In the genomic region with DNA sequence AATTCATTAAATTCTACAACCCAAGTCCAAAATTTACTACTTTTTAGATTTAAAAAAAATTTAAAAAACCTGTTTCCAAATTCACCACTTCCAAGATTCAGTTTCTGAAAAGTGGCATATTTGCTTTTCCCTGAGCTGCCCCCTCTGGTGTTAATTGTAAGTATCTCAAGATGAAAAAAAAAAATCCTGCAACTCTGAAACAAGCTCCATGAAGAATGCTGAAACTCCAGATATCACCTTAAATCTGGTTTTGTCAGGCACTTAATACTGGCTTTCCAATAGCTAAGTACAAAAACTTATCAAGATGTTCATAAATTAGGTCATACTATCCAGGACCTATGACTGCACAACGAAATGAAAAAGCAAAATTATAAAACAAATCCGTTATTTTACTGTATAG, we compare ENCODE assay signal across 8 mouse cellular contexts. TPM values are rescaled to one million over a fixed set of nuclear protein-coding genes. Genes with fewer than 3 reads are reported as not detected.
DNase-seq lines count a peak whose midpoint lies in the region; ATAC-seq lines count a peak whose summit lies in the region.

No protein-coding gene starts in this region.

- WGBS in heart, embryonic 10.5 days, result 3% methylated on average over 2 of the region's 2 CpGs
- under 1% methylated on average over 2 of the region's 2 CpGs for WGBS in hindbrain, embryonic 11.5 days
- WGBS in midbrain, embryonic 11.5 days, result 4% methylated on average over 2 of the region's 2 CpGs

- H3K4me1 ChIP-seq in heart, embryonic 10.5 days, result peaks cover 10% of the 10 kb centered on the region; the same call in 1 of the 2 replicates
- H3K4me1 ChIP-seq in hindbrain, embryonic 11.5 days (replicated peaks; ENCODE audit: control insufficient read depth, insufficient read depth, low read length), result no peaks in the 10 kb centered on the region; the same call in 1 of the 2 replicates
- peaks cover 17% of the 10 kb centered on the region for H3K4me1 ChIP-seq in midbrain, embryonic 11.5 days (ENCODE audit: control insufficient read depth, insufficient read depth, low read length)

- H3K27me3 ChIP-seq in heart, embryonic 10.5 days (ENCODE audit: insufficient read depth, poor library complexity, severe bottlenecking), result no peaks in the 10 kb centered on the region
- H3K27me3 ChIP-seq in hindbrain, embryonic 11.5 days (ENCODE audit: control insufficient read depth, insufficient read depth, low read length), result no peaks in the 10 kb centered on the region
- H3K27me3 ChIP-seq in midbrain, embryonic 11.5 days (ENCODE audit: control insufficient read depth, insufficient read depth, low read length), result no peaks in the 10 kb centered on the region

- peak overlapping the region; percentile 65 for H3K4me2 ChIP-seq in hindbrain, embryonic 11.5 days (replicated peaks; ENCODE audit: low read depth, low read length)
- peak overlapping the region; percentile 65 for H3K4me2 ChIP-seq in midbrain, embryonic 11.5 days

- DNase-seq in heart, embryonic 10.5 days (ENCODE audit: low spot score), result no peak
- DNase-seq in heart, adult 11 months, result no peak
- peak; percentile 50 for DNase-seq in ES-CJ7 (ENCODE audit: low read depth, low spot score)
- DNase-seq in hindbrain, embryonic 11.5 days (ENCODE audit: low spot score), result peak; percentile 37
- no peak for DNase-seq in midbrain, embryonic 11.5 days (ENCODE audit: low spot score, missing footprints)
- DNase-seq in left cerebral cortex, postnatal 4 days, result no peak
- DNase-seq in urinary bladder, postnatal 4 days (ENCODE audit: low spot score in 2 of 2), result no peak
- DNase-seq in frontal cortex, adult 2 months (ENCODE audit: extremely low spot score in 1 of 2, low spot score in 1 of 2), result no peak

- no peak for ATAC-seq in hindbrain, embryonic 11.5 days (ENCODE audit: low FRiP score)
- ATAC-seq in midbrain, embryonic 11.5 days (ENCODE audit: low FRiP score), result no peak

- peaks cover 52% of the 10 kb centered on the region for H3K36me3 ChIP-seq in heart, embryonic 10.5 days
- H3K36me3 ChIP-seq in hindbrain, embryonic 11.5 days (ENCODE audit: control insufficient read depth, insufficient read depth, low read length), result peaks cover 10% of the 10 kb centered on the region; the same call in 1 of the 2 replicates
- H3K36me3 ChIP-seq in midbrain, embryonic 11.5 days (ENCODE audit: control insufficient read depth, insufficient read depth, low read length), result peaks cover 16% of the 10 kb centered on the region

- H3K9me3 ChIP-seq in heart, embryonic 10.5 days, result no peaks in the 10 kb centered on the region
- no peaks in the 10 kb centered on the region for H3K9me3 ChIP-seq in hindbrain, embryonic 11.5 days (ENCODE audit: control insufficient read depth, low read length)
- H3K9me3 ChIP-seq in midbrain, embryonic 11.5 days (ENCODE audit: control insufficient read depth, low read length), result no peaks in the 10 kb centered on the region

- H3K27ac ChIP-seq in heart, embryonic 10.5 days, result peak overlapping the region; percentile 100; the same call in 1 of the 2 replicates
- no peak overlapping the region for H3K27ac ChIP-seq in hindbrain, embryonic 11.5 days (ENCODE audit: low read depth, low read length)
- H3K27ac ChIP-seq in midbrain, embryonic 11.5 days (ENCODE audit: low read depth, low read length), result no peak overlapping the region

- intact Hi-C loops in left cerebral cortex, postnatal 4 days (cut with DNase I), result loop anchor here (5.0 to 10.0 kb wide), 2 partner anchors 85 to 387 kb away; no protein-coding TSS in a partner anchor

- H3K9ac ChIP-seq in hindbrain, embryonic 11.5 days (ENCODE audit: low read depth, low read length), result no peak overlapping the region; the same call in 1 of the 2 replicates
- H3K9ac ChIP-seq in midbrain, embryonic 11.5 days (ENCODE audit: low read length), result peak overlapping the region; percentile 63; the same call in 1 of the 2 replicates

- peak overlapping the region; percentile 84 for H3K4me3 ChIP-seq in heart, embryonic 10.5 days
- H3K4me3 ChIP-seq in hindbrain, embryonic 11.5 days (ENCODE audit: low read depth, low read length), result peak overlapping the region; percentile 98
- peak overlapping the region; percentile 97 for H3K4me3 ChIP-seq in midbrain, embryonic 11.5 days (ENCODE audit: low read depth, low read length)

RNA-seq across cellular contexts. Expression of gene Hnrnpa2b1, which starts 2.0 kb away (rescaled TPM):
- 1,335 and 1,445 TPM in 2 replicates for polyA plus RNA-seq in heart, embryonic 10.5 days (2016; fragmentation: Nextera tagmentation; extraction: Ambion mirVana)
- polyA plus RNA-seq in hindbrain, embryonic 11.5 days (2014; fragmentation: Nextera tagmentation; extraction: Ambion mirVana), result 1,561 and 1,692 TPM in 2 replicates
- 1,654 and 1,893 TPM in 2 replicates for polyA plus RNA-seq in midbrain, embryonic 11.5 days (2014; fragmentation: Nextera tagmentation; extraction: Ambion mirVana)
- 100 to 1,000 TPM; 795 to 816 TPM for total RNA-seq in left cerebral cortex, postnatal 4 days (2021)
- 774 and 875 TPM in 2 replicates for polyA plus RNA-seq in frontal cortex, adult 2 months (2012; rRNA removed)

RNA-seq across cellular contexts. Expression of gene Cbx3, which starts 2.5 kb away (rescaled TPM):
- 382 and 501 TPM in 2 replicates for polyA plus RNA-seq in heart, embryonic 10.5 days (2016; fragmentation: Nextera tagmentation; extraction: Ambion mirVana)
- 660 and 672 TPM in 2 replicates for polyA plus RNA-seq in hindbrain, embryonic 11.5 days (2014; fragmentation: Nextera tagmentation; extraction: Ambion mirVana)
- polyA plus RNA-seq in midbrain, embryonic 11.5 days (2014; fragmentation: Nextera tagmentation; extraction: Ambion mirVana), result 757 and 781 TPM in 2 replicates
- 100 to 1,000 TPM; 209 to 222 TPM for total RNA-seq in left cerebral cortex, postnatal 4 days (2021)
- 111 and 116 TPM in 2 replicates for polyA plus RNA-seq in frontal cortex, adult 2 months (2012; rRNA removed)

RNA-seq across cellular contexts. Expression of gene Nfe2l3, which starts 35.2 kb away (rescaled TPM):
- polyA plus RNA-seq in heart, embryonic 10.5 days (2016; fragmentation: Nextera tagmentation; extraction: Ambion mirVana), result 2.0 and 2.9 TPM in 2 replicates
- polyA plus RNA-seq in hindbrain, embryonic 11.5 days (2014; fragmentation: Nextera tagmentation; extraction: Ambion mirVana), result 2.6 and 2.7 TPM in 2 replicates
- 4.3 and 5.3 TPM in 2 replicates for polyA plus RNA-seq in midbrain, embryonic 11.5 days (2014; fragmentation: Nextera tagmentation; extraction: Ambion mirVana)
- total RNA-seq in left cerebral cortex, postnatal 4 days (2021), result 10 to 100 TPM; 18.3 to 19.2 TPM
- 2.4 and 3.1 TPM in 2 replicates for polyA plus RNA-seq in frontal cortex, adult 2 months (2012; rRNA removed)

RNA-seq across cellular contexts. Expression of gene Snx10, which starts 56.1 kb away (rescaled TPM):
- polyA plus RNA-seq in heart, embryonic 10.5 days (2016; fragmentation: Nextera tagmentation; extraction: Ambion mirVana), result 24.5 and 24.8 TPM in 2 replicates
- 45.3 and 47.6 TPM in 2 replicates for polyA plus RNA-seq in hindbrain, embryonic 11.5 days (2014; fragmentation: Nextera tagmentation; extraction: Ambion mirVana)
- polyA plus RNA-seq in midbrain, embryonic 11.5 days (2014; fragmentation: Nextera tagmentation; extraction: Ambion mirVana), result 52.0 and 53.4 TPM in 2 replicates
- total RNA-seq in left cerebral cortex, postnatal 4 days (2021), result 10 to 100 TPM; 89.6 to 97.9 TPM
- 56.0 and 73.2 TPM in 2 replicates for polyA plus RNA-seq in frontal cortex, adult 2 months (2012; rRNA removed)

Comparison
In these comparisons a context has a peak if more than half of its experiments do, and no peak if none do; other contexts are left out.
1. DNase-seq: peak in ES-CJ7 (single experiment) and hindbrain, embryonic 11.5 days (single experiment); none in heart, embryonic 10.5 days (single experiment), heart, adult 11 months (single experiment), midbrain, embryonic 11.5 days (single experiment), left cerebral cortex, postnatal 4 days (single experiment), urinary bladder, postnatal 4 days (0 of 2) and frontal cortex, adult 2 months (0 of 2).
2. Peak in every context shown above with its lines, with median percentiles within 50 percentile points of each other: H3K4me3 ChIP-seq.